Mouse (Mus musculus) lung, postnatal 0 days (tissue): Measurements from ENCODE around the gene Paip2b.
"Not testable (repeated sequence)": the region's sequence is repeated elsewhere in the genome, so short reads cannot be mapped to it uniquely, and the experiment has no call there.

Experiments used
- CTCF ChIP-seq: IDR thresholded peaks from 2 replicates; pipeline ENCODE4 v1.5.1; 2016; ENCODE audit warnings: antibody characterized with exemption, mild to moderate bottlenecking
- EP300 ChIP-seq: IDR thresholded peaks from 2 replicates; pipeline ENCODE4 v1.6.1; 2016; ENCODE audit warnings: antibody characterized with exemption, mild to moderate bottlenecking, control low read depth

- not testable (repeated sequence) for TF ChIP-seq CTCF, EP300
Observed at GRCm38 (mm10) chr6:83790533-83790932, 41.0 kb downstream of the Paip2b start.
